Mouse (Mus musculus) spleen, adult 2 months (tissue): ENCODE data around the gene Des. TPM values are rescaled to one million over a fixed set of nuclear protein-coding genes. Genes with fewer than 3 reads are reported as not detected.

Experiments
- DNase-seq, 2 experiments: peaks; one replicate each; pipeline versions ENCODE4 v3.0.0 to v3.0.0-alpha.2; 2012 to 2021; ENCODE audit warnings: low spot score in 2 of 2, low read depth in 1 of 2
- H3K27ac ChIP-seq: fragments of 200-500 bp; 2 replicates; pipeline ENCODE4 v1.5.1; 2012; ENCODE audit warnings: low read length, inconsistent platforms; ENCODE audit not compliant: insufficient read depth
- H3K27me3 ChIP-seq: fragments of 200-500 bp; 2 replicates; pipeline ENCODE4 v1.6.1; 2012; ENCODE audit warnings: mild to moderate bottlenecking, moderate library complexity, low read length, inconsistent platforms; ENCODE audit not compliant: control insufficient read depth, insufficient read depth
- H3K36me3 ChIP-seq: fragments of 200-500 bp; 2 replicates; pipeline ENCODE4 v1.6.1; 2012; ENCODE audit warnings: mild to moderate bottlenecking, low read length, inconsistent platforms; ENCODE audit not compliant: control insufficient read depth, insufficient read depth
- H3K4me1 ChIP-seq: fragments of 200-500 bp; 2 replicates; pipeline ENCODE4 v1.6.1; 2011; ENCODE audit warnings: inconsistent platforms; ENCODE audit not compliant: control insufficient read depth, insufficient read depth, insufficient read length
- H3K4me3 ChIP-seq: fragments of 200-500 bp; 2 replicates; pipeline ENCODE4 v1.5.1; 2011; ENCODE audit warnings: mild to moderate bottlenecking, inconsistent platforms; ENCODE audit not compliant: insufficient read depth, insufficient read length; ENCODE audit errors: extremely low read depth
- CTCF ChIP-seq: fragments of 200-500 bp; IDR thresholded peaks from 2 replicates; pipeline ENCODE4 v1.5.1; 2011; ENCODE audit warnings: mild to moderate bottlenecking, inconsistent platforms; ENCODE audit not compliant: insufficient read depth, insufficient read length, insufficient replicate concordance; ENCODE audit errors: extremely low read depth
- POLR2A ChIP-seq: fragments of 200-500 bp; IDR thresholded peaks from 2 replicates; pipeline ENCODE4 v1.6.1; 2011; ENCODE audit warnings: low read depth, low read length, inconsistent platforms
- WGBS: fragments of 180-500 bp; shearing (Covaris S2); methylation state at CpG from one replicate; pipeline ENCODE4 v1.1.7; 2018; 5-methylcytosine and 5-hydroxymethylcytosine counted together
- polyA plus RNA-seq: library from polyadenylated mRNA; depleted of rRNA; stranded (reverse); fragments of >200 nt; gene quantifications from 2 replicates; pipeline ENCODE4 v1.2.3, GENCODE M21; 2012

The Des gene
- polyA plus RNA-seq, 1 experiment: 40.5 TPM

DNA sequence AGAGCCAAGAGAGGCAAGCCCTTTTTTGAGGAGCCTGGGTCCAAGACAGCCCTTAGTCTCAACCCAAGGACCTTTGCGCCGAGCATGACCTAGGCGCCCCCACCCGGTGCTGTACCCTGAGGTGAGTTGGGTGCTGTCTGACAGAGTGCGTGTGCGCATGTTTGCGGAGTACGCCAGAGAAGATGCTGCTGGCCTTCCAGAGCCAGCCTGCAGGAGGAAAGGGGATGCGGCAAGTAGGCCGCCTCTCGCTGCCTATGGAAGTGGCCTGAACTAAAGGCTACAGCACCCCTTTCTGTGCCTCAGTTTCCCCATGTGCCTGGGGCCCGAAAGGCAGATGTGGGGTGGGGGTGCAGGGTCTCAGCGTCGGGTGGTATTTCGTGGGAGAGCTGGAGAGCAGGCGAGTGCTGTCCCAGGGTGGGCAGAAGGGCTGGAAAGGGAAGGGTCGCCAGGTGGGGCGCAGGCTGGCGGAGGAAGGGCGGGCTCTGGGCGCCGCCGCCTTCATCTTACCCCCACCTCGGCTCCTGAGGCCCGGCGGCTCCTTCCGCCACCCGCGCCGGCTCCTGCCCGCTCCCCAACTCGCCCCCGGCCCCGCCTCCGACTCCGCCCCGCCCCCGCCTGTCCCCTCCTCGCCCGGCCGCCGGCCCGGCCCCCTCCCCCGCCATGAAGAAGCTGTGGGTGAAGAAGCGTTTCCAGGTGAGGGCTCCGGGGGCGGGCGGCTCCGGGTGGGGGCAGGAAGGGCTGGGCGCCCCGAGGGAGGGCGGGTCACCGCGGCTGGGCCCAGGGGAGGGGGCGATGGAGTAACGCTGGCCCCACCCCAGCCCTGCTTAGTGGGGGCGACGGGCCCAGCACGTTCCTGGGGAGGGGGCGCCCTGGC lies 21.6 kb downstream of the Des start:
- no peak for DNase-seq
- H3K4me1 ChIP-seq: no peaks in the 10 kb centered on the region; the same call in 1 of the 2 replicates
- WGBS: 16% methylated on average over 36 of the region's 60 CpGs
- H3K27me3 ChIP-seq: peaks cover 13% of the 10 kb centered on the region
- peak overlapping the region; percentile 33; the same call in 1 of the 2 replicates for H3K4me3 ChIP-seq
- TF ChIP-seq CTCF (no peak), POLR2A (no peak)
- H3K27ac ChIP-seq: peak overlapping the region; percentile 23; the same call in 1 of the 2 replicates
- H3K36me3 ChIP-seq: no peaks in the 10 kb centered on the region

DNA sequence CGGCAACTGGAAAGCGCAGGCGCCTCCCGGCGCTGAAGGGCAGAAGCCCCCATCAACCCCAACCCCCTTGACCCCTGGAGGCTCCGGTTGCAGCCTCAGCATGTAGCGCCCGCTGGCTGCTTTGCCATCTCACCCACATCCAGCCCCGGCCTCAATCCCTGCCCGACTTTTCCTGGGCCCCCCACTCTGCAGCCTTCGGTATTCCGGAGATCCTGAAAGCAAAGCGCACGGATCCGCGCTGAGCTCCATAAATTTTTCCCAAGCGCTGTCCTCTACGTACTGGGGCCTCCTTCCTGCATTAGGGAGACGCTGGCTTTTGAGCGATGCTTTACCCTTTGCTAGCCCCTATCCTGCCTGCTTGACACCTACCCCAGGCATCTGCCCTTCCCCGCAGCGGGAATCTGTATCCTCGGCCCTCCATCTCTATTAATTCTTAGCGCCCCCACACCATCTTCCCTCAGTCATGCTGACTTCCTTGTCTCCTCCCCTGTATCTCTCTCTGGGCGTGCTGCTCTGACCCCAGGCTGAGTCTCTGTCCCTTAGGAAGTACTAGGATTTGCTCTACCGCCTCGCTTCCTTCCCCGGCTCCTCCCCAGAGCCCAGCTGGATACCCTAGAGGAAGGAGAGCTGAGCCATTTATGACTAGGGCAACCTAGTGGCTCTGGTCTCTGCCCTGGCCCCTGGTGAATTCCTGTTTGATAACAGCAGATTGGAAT lies 22.4 kb downstream of the Des start:
- no peak for DNase-seq
- TF ChIP-seq POLR2A (no peak), CTCF (no peak)
- Histone ChIP-seq H3K36me3 (no peaks in the 10 kb centered on the region), H3K4me1 (no peaks in the 10 kb centered on the region; the same call in 1 of the 2 replicates), H3K4me3 (peak overlapping the region; percentile 33; the same call in 1 of the 2 replicates), H3K27me3 (peaks cover 13% of the 10 kb centered on the region), H3K27ac (no peak overlapping the region)
- WGBS: 4% methylated on average over 28 of the region's 28 CpGs

DNA sequence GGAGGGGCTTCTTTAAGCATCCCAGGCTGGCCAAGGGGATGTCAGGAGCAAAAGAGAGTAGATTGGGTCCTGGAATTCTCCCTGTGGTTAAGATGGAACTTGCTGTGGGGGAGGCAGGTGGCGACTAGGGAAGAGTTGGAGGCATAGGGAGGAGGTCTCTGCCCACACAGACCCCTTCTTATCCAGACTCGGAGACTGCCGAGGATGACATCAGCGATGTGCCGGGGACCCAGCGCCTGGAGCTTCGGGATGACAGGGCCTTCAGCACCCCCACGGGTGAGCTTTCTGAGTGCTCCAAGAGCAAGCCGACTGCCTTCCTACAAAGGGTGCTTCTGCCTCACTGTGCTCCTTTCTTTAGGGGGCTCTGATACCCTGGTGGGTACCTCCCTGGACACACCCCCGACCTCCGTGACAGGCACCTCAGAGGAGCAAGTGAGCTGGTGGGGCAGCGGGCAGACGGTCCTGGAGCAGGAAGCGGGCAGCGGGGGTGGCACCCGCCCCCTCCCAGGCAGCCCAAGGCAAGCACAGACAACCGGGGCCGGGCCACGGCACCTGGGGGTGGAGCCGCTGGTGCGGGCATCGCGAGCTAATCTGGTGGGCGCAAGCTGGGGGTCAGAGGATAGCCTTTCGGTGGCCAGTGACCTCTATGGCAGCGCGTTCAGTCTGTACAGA lies 24.5 kb downstream of the Des start:
- Histone ChIP-seq H3K4me1 (peaks cover 3% of the 10 kb centered on the region), H3K27ac (no peak overlapping the region), H3K4me3 (no peak overlapping the region), H3K36me3 (no peaks in the 10 kb centered on the region), H3K27me3 (peaks cover 21% of the 10 kb centered on the region)
- 86% methylated on average over 27 of the region's 27 CpGs for WGBS
- no peak for DNase-seq
- TF ChIP-seq CTCF: no peak
- TF ChIP-seq POLR2A: no peak

DNA sequence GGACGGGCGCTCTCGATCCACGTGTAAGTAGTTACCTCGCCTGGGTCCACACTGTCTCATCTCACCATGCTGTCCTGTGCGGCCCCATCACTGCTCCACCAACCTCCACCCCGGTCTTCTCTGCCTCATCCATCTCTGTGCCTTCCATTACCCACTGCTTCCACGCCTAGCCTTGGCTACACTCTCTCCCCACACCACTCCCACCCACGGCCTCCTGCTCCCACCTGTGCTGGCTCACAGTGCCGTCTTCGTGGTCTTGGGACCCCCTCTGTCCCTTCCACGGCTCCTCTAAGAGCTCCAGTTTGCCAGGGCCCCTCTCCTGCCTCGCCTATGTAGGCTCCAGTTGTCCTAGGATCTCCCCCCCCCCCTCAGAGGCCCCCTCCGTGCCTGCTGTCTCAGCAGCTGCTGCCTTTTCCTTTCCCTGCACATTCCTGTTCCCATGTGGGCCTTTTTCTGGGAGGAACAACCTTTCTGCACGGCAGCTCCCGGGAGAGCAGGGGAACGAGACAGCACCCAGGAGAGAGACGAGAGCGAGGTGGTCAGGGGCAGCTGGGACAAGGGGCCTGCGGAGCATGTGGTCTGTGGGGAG lies 25.1 kb downstream of the Des start:
- no peak overlapping the region for H3K4me3 ChIP-seq
- H3K27me3 ChIP-seq: peaks cover 21% of the 10 kb centered on the region
- TF ChIP-seq POLR2A (no peak), CTCF (no peak)
- DNase-seq: no peak
- no peaks in the 10 kb centered on the region for H3K36me3 ChIP-seq
- WGBS: 83% methylated on average over 20 of the region's 20 CpGs
- H3K4me1 ChIP-seq: peaks cover 3% of the 10 kb centered on the region
- no peak overlapping the region for H3K27ac ChIP-seq

DNA sequence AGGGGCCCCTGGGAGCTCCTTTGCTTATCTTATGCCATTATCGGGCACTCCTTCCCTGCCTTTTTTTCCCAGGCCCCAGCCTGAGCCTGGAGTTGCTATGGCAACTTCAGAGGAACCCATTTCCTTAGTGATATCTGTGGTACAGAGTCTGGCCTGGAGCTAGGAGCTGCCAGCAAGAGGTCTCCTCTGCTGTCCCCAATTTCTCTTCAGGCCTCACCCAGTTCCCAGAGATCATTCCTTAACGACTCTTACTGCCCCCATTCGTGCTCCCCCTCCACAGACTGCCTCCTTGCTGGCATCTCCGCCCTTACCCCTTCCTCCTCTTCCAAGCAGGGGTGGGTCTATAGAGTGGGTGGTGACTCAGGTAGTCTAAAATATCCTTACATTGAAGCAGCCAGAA lies 26.0 kb downstream of the Des start:
- no peaks in the 10 kb centered on the region for H3K36me3 ChIP-seq
- H3K4me1 ChIP-seq: peaks cover 3% of the 10 kb centered on the region
- no peak for DNase-seq
- TF ChIP-seq CTCF (no peak), POLR2A (no peak)
- no peak overlapping the region for H3K27ac ChIP-seq
- H3K27me3 ChIP-seq: peaks cover 20% of the 10 kb centered on the region
- 55% methylated on average over 4 of the region's 4 CpGs for WGBS
- H3K4me3 ChIP-seq: no peak overlapping the region

DNA sequence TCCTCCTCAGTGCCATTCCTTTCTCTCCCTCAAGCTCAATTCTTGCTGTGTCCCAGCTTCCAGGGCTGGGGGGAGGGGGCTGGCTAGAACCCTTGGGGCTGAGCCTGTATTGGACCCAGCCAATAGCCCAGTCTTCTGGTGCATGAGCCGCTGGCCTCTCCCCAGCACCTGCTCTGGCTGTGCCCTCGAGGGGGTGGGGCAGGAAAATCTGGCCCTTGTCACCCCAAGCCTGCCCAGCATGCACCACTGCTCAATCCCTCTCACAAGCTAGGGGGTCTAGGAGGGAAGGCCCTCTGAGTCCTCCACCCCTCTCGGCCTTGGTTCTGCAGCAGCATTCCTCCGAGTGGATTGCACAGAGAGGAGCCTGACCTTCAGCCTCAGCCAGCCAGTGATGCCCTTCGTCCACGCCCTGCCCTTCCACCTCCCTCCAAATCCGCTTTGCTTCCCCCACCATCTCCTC lies 27.4 kb downstream of the Des start:
- H3K4me1 ChIP-seq: peaks cover 3% of the 10 kb centered on the region; the same call in 1 of the 2 replicates
- WGBS: 33% methylated on average over 7 of the region's 7 CpGs
- no peak for DNase-seq
- TF ChIP-seq CTCF (no peak), POLR2A (no peak)
- peaks cover 10% of the 10 kb centered on the region for H3K27me3 ChIP-seq
- no peaks in the 10 kb centered on the region for H3K36me3 ChIP-seq
- no peak overlapping the region for H3K4me3 ChIP-seq
- no peak overlapping the region for H3K27ac ChIP-seq
